Mouse (Mus musculus): ENCODE data around the gene Map3k4. TPM values are rescaled to one million over a fixed set of nuclear protein-coding genes. Genes with fewer than 3 reads are reported as not detected.
"Not testable (repeated sequence)": the region's sequence is repeated elsewhere in the genome, so short reads cannot be mapped to it uniquely, and the experiment has no call there.

The Map3k4 gene
- polyA plus RNA-seq, 1 experiment, result 6.1 TPM

DNA sequence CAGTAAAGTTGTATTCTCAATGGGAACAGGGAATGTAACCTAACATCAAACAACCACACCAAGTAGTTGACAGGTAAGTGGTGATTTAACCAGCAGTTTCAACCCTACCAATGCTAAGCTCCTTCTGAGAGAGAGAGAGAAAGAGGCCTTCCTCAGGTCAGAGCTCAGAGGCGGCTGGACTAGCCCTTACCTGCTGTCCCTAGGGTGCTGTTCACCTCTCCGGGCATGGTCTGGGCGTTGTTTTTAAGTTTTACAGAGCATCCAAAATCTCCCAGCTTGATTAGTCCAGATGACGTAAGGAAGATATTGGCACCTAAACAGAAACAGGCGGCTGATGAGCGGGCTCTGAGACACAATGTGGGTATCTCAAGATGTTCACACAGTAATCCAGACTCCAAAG, 85.9 kb downstream of the Map3k4 start:
- H3K27me3 ChIP-seq (ENCODE audit: control insufficient read depth, insufficient read depth, low read length), result no peaks in the 10 kb centered on the region
- no peak overlapping the region for H3K27ac ChIP-seq (ENCODE audit: control insufficient read depth, insufficient read depth, low read depth, low read length)
- TF ChIP-seq POLR2A (IDR thresholded peaks at IDR 0.05; ENCODE audit: control insufficient read depth, low read depth, low read length), result no peak
- TF ChIP-seq CTCF (IDR thresholded peaks at IDR 0.05; ENCODE audit: control insufficient read depth, insufficient read depth, insufficient replicate concordance, low read depth, low read length), result no peak
- H3K4me1 ChIP-seq (ENCODE audit: control insufficient read depth, insufficient read depth, low read length), result no peaks in the 10 kb centered on the region
- H3K4me3 ChIP-seq (ENCODE audit: control insufficient read depth, low read depth, low read length), result no peak overlapping the region
- H3K36me3 ChIP-seq (ENCODE audit: control insufficient read depth, insufficient read depth, low read length), result peaks cover 2% of the 10 kb centered on the region; the same call in 1 of the 2 replicates

DNA sequence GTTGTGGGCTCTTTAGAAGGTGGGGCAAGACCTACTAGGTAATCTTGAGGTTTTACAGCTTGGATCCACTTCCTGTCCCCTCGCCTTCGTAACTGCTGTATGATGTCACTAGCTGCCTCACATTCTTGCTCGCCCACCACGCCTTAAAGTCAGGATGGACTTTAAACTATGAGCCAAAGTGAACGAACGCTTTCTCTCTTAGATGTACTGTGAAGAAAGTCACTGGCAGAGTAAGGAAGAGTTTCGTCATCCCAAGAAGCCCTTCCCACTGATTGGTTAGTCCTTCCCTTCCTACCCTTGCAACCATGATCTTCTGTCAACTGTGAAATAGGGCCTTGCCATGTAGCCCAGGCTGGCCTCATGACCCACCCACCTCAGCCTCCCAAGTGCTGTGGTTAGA, 87.5 kb downstream of the Map3k4 start:
- no peaks in the 10 kb centered on the region for H3K27me3 ChIP-seq (ENCODE audit: control insufficient read depth, insufficient read depth, low read length)
- no peak overlapping the region for H3K4me3 ChIP-seq (ENCODE audit: control insufficient read depth, low read depth, low read length)
- no peaks in the 10 kb centered on the region for H3K4me1 ChIP-seq (ENCODE audit: control insufficient read depth, insufficient read depth, low read length)
- H3K27ac ChIP-seq (ENCODE audit: control insufficient read depth, insufficient read depth, low read depth, low read length), result no peak overlapping the region
- peaks cover 2% of the 10 kb centered on the region; the same call in 1 of the 2 replicates for H3K36me3 ChIP-seq (ENCODE audit: control insufficient read depth, insufficient read depth, low read length)
- TF ChIP-seq CTCF (IDR thresholded peaks at IDR 0.05; ENCODE audit: control insufficient read depth, insufficient read depth, insufficient replicate concordance, low read depth, low read length) (no peak), POLR2A (IDR thresholded peaks at IDR 0.05; ENCODE audit: control insufficient read depth, low read depth, low read length) (no peak)

DNA sequence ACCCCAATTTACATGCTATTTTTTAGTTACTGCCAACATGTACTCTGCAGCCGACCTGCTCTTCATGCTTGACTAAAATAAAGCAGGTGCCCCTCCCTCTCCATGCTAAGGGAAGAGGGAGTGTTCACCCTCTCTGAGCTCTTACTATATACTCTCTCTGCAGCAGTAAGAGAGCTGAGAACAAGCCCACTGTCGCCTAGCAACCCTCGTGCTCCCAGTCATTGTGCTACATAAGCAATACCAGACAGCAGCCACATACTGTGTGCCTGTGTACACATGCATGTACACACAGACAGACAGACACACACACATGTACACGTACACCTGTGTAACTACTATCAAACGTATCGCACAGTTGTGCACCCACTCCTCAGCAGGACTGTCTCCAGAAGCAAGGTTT, 88.4 kb downstream of the Map3k4 start:
- Histone ChIP-seq H3K4me1 (ENCODE audit: control insufficient read depth, insufficient read depth, low read length) (no peaks in the 10 kb centered on the region), H3K36me3 (ENCODE audit: control insufficient read depth, insufficient read depth, low read length) (peaks cover 2% of the 10 kb centered on the region; the same call in 1 of the 2 replicates), H3K27me3 (ENCODE audit: control insufficient read depth, insufficient read depth, low read length) (no peaks in the 10 kb centered on the region), H3K27ac (ENCODE audit: control insufficient read depth, insufficient read depth, low read depth, low read length) (no peak overlapping the region), H3K4me3 (ENCODE audit: control insufficient read depth, low read depth, low read length) (no peak overlapping the region)
- TF ChIP-seq CTCF (IDR thresholded peaks at IDR 0.05; ENCODE audit: control insufficient read depth, insufficient read depth, insufficient replicate concordance, low read depth, low read length), result no peak
- TF ChIP-seq POLR2A (IDR thresholded peaks at IDR 0.05; ENCODE audit: control insufficient read depth, low read depth, low read length), result no peak

DNA sequence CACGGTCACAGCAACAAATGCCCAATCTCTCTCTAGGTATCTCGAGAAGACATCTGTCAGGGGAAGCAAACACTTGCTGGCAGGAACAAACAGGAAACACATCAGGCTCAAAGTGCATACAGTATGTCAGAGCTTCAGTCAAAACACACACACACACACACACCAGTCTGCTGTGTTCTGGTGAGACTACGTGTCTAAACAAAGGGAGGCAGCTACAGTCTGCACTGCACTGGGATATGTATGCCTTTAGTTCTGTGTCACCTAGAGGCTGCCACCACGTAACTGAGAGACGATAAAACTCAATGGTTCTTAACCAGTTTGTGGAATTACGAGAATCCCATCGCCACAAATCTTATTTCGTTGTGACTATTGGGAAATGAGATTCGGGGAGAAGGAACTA, 88.8 kb downstream of the Map3k4 start:
- no peaks in the 10 kb centered on the region for H3K4me1 ChIP-seq (ENCODE audit: control insufficient read depth, insufficient read depth, low read length)
- H3K36me3 ChIP-seq (ENCODE audit: control insufficient read depth, insufficient read depth, low read length), result peaks cover 2% of the 10 kb centered on the region; the same call in 1 of the 2 replicates
- no peak overlapping the region for H3K4me3 ChIP-seq (ENCODE audit: control insufficient read depth, low read depth, low read length)
- TF ChIP-seq POLR2A (IDR thresholded peaks at IDR 0.05; ENCODE audit: control insufficient read depth, low read depth, low read length), result no peak
- no peak for TF ChIP-seq CTCF (IDR thresholded peaks at IDR 0.05; ENCODE audit: control insufficient read depth, insufficient read depth, insufficient replicate concordance, low read depth, low read length)
- no peaks in the 10 kb centered on the region for H3K27me3 ChIP-seq (ENCODE audit: control insufficient read depth, insufficient read depth, low read length)
- H3K27ac ChIP-seq (ENCODE audit: control insufficient read depth, insufficient read depth, low read depth, low read length), result no peak overlapping the region

DNA sequence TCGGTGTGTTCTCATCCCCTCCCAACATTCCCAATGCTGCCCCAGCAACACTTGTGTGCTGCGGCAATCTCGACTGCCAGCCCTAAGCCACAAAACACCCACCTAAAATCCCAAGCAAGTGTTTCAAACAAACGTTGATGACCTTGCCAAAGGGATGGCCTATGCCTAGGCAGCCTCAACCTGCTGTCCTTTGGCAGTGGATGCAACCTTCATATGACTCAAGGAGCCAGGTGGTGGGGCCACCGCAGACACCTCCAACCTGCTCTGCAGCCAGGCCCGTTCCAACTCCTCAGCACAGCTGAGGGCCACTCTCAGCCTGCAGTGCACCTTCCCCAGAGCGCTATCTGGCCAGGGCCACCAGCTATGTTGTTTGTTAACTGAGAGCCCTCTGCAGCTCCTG, 90.1 kb downstream of the Map3k4 start:
- TF ChIP-seq POLR2A (IDR thresholded peaks at IDR 0.05; ENCODE audit: control insufficient read depth, low read depth, low read length), result no peak
- TF ChIP-seq CTCF (IDR thresholded peaks at IDR 0.05; ENCODE audit: control insufficient read depth, insufficient read depth, insufficient replicate concordance, low read depth, low read length), result no peak
- Histone ChIP-seq H3K27ac (ENCODE audit: control insufficient read depth, insufficient read depth, low read depth, low read length) (no peak overlapping the region), H3K27me3 (ENCODE audit: control insufficient read depth, insufficient read depth, low read length) (no peaks in the 10 kb centered on the region), H3K4me3 (ENCODE audit: control insufficient read depth, low read depth, low read length) (no peak overlapping the region), H3K36me3 (ENCODE audit: control insufficient read depth, insufficient read depth, low read length) (no peaks in the 10 kb centered on the region), H3K4me1 (ENCODE audit: control insufficient read depth, insufficient read depth, low read length) (no peaks in the 10 kb centered on the region)

DNA sequence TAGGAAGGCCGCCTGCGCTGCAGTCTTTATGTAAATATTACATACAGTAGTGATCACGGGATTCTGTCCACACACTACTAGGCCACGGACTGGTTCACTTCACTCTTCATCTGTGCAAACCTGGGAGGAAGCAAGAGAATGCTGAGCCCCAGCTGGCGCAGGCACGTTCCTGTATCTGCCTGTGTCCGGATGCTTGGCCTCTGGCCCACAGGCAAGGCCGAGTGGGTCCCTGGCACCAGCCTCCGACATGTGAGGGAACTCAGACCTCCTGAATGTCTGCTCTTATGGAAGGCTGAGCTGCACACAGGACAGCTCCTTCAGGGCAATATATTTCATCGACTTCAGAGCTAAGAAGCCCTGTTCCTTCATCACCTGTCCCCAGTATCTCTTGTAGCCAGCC, 90.6 kb downstream of the Map3k4 start:
- H3K36me3 ChIP-seq (ENCODE audit: control insufficient read depth, insufficient read depth, low read length), result no peaks in the 10 kb centered on the region
- no peaks in the 10 kb centered on the region for H3K27me3 ChIP-seq (ENCODE audit: control insufficient read depth, insufficient read depth, low read length)
- TF ChIP-seq POLR2A (IDR thresholded peaks at IDR 0.05; ENCODE audit: control insufficient read depth, low read depth, low read length) (no peak), CTCF (IDR thresholded peaks at IDR 0.05; ENCODE audit: control insufficient read depth, insufficient read depth, insufficient replicate concordance, low read depth, low read length) (no peak)
- peaks cover 2% of the 10 kb centered on the region; the same call in 1 of the 2 replicates for H3K4me1 ChIP-seq (ENCODE audit: control insufficient read depth, insufficient read depth, low read length)
- H3K27ac ChIP-seq (ENCODE audit: control insufficient read depth, insufficient read depth, low read depth, low read length), result no peak overlapping the region
- no peak overlapping the region for H3K4me3 ChIP-seq (ENCODE audit: control insufficient read depth, low read depth, low read length)

DNA sequence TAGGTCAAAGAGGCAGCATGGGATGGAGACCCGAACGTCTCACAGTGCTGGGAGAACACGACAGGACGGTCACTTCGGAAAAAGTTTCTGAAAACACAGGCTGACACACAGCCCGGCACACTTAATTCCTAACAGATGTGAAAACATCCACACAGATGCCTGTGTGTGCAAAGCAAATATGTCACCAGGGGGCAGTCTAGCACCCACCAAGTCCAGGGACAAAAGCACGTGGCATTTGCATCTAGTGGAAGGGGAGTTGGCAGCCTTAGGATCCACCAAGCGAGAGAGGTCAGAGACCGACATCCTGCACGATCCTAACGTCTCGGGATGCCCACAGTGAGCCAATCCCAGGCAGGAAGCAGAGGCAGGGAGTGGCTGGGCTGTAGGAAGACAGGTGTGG, 92.0 kb downstream of the Map3k4 start:
- peak; percentile 7; the same call in 1 of the 2 replicates for TF ChIP-seq CTCF (IDR thresholded peaks at IDR 0.05; ENCODE audit: control insufficient read depth, insufficient read depth, insufficient replicate concordance, low read depth, low read length)
- no peak for TF ChIP-seq POLR2A (IDR thresholded peaks at IDR 0.05; ENCODE audit: control insufficient read depth, low read depth, low read length)
- no peaks in the 10 kb centered on the region for H3K27me3 ChIP-seq (ENCODE audit: control insufficient read depth, insufficient read depth, low read length)
- H3K4me1 ChIP-seq (ENCODE audit: control insufficient read depth, insufficient read depth, low read length), result peaks cover 5% of the 10 kb centered on the region
- H3K4me3 ChIP-seq (ENCODE audit: control insufficient read depth, low read depth, low read length), result no peak overlapping the region
- H3K36me3 ChIP-seq (ENCODE audit: control insufficient read depth, insufficient read depth, low read length), result no peaks in the 10 kb centered on the region
- no peak overlapping the region for H3K27ac ChIP-seq (ENCODE audit: control insufficient read depth, insufficient read depth, low read depth, low read length)

DNA sequence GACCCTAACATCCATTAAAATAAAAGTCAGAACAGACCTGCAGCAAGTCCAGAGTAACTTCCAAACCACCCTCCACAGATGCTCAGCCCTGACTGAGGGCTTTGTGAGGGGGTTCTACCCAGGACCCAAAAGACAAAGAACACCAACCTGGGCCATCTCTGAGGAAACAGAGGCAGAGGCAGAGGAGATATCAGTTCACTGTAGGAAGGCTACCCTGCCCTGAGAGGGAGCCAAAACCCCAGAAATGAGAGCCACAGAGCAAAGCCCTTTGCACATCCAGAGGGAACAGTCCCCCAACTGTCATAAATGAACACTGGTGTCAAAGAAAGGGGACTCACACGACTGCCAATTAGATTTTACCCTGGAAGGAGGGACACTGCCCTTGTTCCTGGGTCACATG, 93.4 kb downstream of the Map3k4 start:
- Histone ChIP-seq H3K27ac (ENCODE audit: control insufficient read depth, insufficient read depth, low read depth, low read length) (no peak overlapping the region), H3K36me3 (ENCODE audit: control insufficient read depth, insufficient read depth, low read length) (no peaks in the 10 kb centered on the region), H3K27me3 (ENCODE audit: control insufficient read depth, insufficient read depth, low read length) (no peaks in the 10 kb centered on the region), H3K4me1 (ENCODE audit: control insufficient read depth, insufficient read depth, low read length) (peaks cover 5% of the 10 kb centered on the region), H3K4me3 (ENCODE audit: control insufficient read depth, low read depth, low read length) (no peak overlapping the region)
- no peak for TF ChIP-seq POLR2A (IDR thresholded peaks at IDR 0.05; ENCODE audit: control insufficient read depth, low read depth, low read length)
- no peak for TF ChIP-seq CTCF (IDR thresholded peaks at IDR 0.05; ENCODE audit: control insufficient read depth, insufficient read depth, insufficient replicate concordance, low read depth, low read length)

DNA sequence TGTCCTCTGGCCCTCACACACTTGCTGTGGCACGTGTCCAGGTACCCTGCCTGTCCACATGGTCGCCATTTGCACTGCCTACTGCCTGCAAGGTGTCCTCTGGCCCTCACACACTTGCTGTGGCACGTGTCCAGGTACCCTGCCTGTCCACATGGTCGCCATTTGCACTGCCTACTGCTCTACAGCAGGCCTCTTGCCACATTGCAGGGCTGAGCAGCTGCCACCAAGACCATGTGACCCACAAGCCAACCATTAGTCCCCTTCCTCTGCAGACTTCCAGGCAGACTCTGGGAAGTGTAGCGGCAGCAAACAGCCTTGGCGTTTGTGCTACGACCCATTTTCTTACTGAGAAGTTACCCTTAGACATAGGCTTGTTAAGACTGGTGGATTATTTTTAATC, 94.0 kb downstream of the Map3k4 start:
- H3K27ac ChIP-seq (ENCODE audit: control insufficient read depth, insufficient read depth, low read depth, low read length), result not testable (repeated sequence)

More for the DNA sequence above, 94.0 kb downstream of the Map3k4 start:
- H3K4me1 ChIP-seq (ENCODE audit: control insufficient read depth, insufficient read depth, low read length); H3K36me3 ChIP-seq (ENCODE audit: control insufficient read depth, insufficient read depth, low read length); H3K4me3 ChIP-seq (ENCODE audit: control insufficient read depth, low read depth, low read length); H3K27me3 ChIP-seq (ENCODE audit: control insufficient read depth, insufficient read depth, low read length): not testable (repeated sequence)
